Mouse (Mus musculus) ovary, postnatal 10 days (tissue): ENCODE results near the gene H2-T22.
A peak's percentile ranks its signal among the peaks of the same experiment; 100 is the strongest.
"Not testable (repeated sequence)": the region's sequence is repeated elsewhere in the genome, so short reads cannot be mapped to it uniquely, and the experiment has no call there.

Experiments
- DNase-seq: peaks from one replicate; pipeline ENCODE4 v3.0.0; 2022; ENCODE audit warnings: low spot score

Gene H2-T22

DNA sequence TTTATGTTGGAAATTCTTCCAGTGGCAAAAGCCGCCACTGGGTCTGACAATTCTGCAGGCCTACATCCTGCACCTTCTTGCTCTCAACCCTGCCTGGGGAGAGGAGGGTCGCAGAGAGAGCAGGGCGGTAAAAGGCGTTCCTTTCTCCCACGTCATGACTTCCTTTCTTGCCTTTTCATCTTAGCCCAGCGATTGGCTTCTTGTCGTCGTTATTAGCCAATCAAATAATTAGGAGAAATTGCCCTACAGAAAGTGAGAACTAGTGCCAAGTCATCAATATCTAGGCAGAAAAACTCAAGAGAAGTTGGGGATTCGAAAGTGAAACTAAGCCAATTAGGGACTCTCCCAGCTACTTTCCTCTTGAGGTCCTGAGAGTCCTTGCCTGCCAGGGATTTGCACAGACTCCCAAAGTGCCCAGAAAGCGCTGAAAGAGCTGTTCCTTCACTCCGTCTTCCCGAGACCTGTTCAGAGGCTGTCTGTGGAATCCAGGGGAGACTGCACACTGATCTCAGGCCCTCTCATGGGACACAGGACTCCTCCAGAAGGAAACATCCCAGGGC is at the start of gene H2-T22, which contains the start of gene Gm6034:
TSS of gene H2-T22 (minus strand) at position 138 of the 560 bp plus-strand sequence.
TSS of gene Gm6034 (plus strand) at position 352 of the 560 bp plus-strand sequence.
- not testable (repeated sequence) for DNase-seq

DNA sequence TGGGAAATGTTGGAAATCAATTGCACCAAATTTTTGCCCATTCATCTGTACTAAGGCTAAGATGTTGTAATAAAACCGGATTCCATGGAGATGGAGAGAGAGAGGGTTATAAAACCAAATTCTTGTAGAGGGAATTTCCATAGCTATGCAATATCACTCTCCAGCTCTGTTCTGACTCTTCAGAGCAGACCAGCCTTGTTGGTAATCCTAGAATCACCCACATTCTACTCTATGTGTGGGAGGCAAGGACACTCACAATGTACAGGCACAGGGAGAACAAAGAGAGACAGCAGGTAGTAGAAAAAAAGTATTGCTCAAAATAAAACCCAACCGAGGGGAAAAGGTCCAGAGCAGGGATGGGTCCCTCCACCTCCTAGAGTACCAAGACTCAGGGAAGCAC is 49.4 kb upstream of the H2-T22 start:
- DNase-seq: not testable (repeated sequence)

DNA sequence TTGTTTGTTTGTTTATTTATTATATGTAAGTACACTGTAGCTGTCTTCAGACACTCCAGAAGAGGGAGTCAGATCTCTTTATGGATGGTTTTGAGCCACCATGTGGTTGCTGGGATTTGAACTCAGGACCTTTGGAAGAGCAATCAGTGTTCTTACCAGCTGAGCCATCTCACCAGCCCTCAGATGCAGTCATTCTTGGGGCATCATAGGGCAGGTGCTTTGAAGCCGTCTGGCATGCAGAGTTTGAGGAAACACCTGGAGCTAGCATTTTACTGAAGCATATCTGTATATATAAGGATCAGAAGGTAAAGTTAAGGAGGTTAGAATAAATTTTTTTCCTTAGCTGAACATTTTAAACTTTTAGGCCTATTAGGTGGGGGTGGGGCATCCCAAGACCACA is 43.4 kb upstream of the H2-T22 start:
- DNase-seq: not testable (repeated sequence)

DNA sequence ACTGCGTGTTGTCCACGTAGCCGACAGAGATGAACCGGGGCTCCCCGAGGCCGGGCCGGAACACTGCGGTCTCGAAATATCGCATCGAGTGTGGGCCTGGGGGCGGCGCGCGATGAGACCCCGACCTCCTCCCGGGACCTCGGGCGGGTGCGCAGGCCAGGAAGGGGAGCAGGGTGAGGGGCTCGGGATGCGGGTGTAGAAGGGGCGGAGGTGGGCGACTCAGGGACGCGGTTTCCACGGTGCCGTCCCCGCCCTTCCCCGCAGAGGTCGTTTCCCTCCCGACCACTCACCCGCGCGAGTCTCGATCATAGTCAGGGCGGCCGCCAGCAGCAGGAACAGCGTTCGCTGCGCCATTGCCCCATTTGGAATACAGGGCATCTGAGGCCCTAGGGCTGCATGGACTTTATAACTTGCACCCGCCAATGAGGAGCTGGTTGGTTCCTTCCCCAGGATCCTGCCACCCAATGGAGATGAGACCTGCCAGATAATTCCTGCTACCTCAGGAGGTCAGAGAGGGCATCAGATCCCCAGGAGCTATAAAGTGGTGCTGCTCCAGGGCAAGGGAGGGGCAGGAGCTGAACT is 41.4 kb upstream of the H2-T22 start:
- no peak for DNase-seq

DNA sequence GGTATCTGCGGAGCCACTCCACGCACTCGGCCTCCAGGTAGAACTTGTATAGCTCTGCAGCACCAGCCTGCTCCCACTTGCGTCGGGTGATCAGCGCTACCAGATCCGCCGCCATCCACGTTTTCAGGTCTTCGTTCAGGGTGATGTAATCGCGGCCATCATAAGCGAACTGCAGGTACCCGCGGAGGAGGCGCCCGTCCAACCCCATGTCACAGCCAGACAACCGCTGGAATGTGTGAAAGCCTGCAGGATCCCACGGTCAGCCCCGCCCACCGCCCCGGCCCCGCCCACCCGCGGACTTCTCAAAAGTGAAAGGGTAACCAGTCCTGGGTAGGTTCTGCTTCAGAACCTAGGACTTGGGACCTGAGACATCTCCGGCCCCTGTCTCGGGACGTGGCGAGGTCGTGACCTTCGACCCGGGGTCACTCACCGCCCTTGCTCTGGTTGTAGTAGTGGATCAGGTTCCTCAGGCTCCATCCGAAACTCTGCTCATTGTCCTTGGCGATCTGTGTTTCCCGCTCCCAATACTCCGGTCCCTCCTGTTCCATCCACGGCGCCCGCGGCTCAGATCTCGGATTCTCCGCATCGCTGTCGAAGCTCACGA is 40.8 kb upstream of the H2-T22 start:
- DNase-seq: no peak

DNA sequence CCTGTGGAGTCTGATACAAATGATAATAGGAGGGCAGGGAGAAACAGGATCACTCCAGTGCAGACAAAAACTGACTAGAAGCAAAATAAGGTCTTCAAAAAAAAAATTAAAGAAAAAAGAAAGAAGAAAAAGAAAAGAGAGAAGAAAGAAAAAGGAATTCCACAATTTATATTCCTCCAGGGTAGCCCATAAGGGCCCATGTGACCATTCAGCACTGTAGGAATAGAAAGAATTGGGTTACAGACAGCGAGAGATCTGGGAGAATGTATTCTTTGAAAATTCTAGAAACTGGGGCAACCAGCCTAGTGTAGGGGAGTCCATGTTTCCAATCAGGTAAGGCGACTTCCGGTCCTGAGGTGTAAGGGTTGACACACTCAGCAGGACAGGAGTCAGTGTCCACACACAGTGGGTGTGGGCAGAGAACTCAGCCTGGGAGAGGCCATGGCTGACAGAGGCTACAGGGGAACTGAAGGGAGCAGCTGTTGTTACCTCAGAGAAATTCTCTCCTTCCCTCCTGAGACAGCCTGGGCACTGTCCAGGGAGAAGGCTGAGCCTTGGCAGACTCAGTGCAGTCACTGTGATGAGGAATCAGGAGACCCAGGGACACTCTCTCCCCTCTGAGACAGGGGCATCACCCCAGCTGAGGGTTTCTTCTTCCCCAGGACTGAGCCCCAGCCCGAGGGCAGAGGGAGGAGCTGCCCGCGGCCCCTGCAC is 40.1 kb upstream of the H2-T22 start:
- DNase-seq: not testable (repeated sequence)

DNA sequence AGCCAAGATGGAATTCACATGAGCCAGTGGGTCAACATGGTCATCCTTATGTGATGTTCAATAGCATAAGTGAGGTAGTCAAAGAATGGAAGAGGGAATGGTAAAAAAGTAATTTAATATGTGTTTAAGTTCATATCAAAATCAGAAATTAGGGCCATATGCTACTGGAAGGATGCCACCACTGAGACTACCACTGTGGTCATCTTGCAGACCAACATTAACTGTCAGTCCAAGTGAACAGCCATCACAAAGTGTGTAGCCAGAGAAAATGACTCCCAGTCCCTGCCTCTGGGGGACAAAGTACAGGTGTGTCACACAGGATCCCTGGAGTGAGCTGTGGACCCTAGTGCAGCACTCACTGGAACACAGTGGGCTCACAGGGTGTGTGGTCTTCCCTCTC is 39.4 kb upstream of the H2-T22 start:
- not testable (repeated sequence) for DNase-seq

DNA sequence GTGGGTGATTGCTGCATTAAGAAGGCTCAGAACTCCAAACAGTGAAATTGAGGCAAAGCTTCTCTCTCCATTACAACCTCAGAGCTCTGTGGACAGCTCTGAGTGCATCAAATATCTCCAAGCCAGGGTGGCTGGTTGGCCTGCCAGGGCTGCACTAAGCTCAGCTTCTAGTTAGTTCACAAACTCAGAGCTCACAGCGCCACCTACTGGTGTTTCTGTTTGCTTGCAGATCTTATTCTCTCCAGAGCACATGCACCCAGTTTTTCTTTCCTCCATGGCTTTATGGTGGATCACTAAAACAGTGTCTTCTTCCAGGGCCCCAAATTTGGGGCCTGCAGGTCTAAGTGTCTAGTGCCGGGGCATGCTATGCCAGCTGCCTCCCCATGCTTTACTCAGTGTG is 18.3 kb upstream of the H2-T22 start:
- peak; percentile 60 for DNase-seq

DNA sequence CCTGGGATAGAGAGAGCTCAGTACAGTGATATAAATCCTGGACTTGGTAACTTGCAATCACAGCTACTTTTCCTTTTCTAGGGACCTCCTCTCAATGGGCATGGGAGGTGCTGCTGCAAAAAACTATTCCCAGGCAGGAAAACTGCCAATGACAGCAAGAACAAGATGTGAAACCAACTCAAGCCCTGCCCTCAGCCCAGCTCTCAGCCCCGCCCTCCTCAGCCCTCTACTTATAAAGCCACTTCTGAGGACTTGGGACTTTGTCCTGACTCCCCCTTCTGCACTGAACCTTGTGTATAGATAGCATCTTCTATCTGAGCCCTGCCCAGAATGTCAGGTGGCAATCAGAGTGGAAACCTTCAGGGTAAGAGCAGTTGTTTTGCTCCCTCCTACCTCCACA is 15.8 kb upstream of the H2-T22 start, which contains the start of gene Gm11127:
TSS of gene Gm11127 (minus strand) at position 10 of the 400 bp plus-strand sequence.
- DNase-seq: not testable (repeated sequence)

DNA sequence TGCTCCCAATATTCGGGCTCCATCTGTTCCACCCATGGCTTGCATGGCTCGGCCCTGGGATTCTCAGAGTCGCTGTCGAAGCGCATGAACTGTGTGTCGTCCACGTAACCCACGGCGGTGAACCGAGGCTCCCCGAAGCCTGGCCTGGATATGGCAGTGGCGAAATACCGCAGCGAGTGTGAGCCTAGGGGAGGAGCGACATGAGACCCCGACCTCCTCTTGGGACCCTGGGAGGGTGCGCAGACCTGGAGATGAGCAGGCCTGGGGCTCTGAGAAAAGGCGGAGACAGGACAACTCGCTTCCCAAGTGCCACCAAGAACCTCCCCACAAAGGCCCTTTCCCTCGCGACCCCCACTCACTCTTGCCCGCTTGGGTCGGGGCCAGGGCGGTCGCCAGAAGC is 15.4 kb upstream of the H2-T22 start:
- DNase-seq: not testable (repeated sequence)

DNA sequence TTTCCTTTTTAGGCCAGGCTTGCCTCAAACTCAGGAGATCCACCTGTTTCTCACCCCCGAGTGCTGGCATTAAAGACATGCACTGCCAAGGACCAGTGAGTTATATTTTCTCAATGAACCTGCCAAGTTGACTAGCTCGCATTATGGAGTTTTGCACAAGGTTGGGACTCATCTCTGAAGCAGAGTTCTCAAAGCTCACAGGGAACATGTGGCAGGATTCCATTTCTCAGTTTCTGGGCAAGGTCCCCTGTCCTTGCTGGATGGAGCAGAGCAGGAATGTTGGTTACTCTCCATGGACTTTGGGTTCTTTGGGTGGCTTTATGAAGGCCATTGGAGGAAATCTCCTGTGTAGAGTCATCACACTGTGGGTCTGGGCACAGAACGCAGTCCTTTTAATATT is 739 bp upstream of the H2-T22 start:
- DNase-seq: no peak

DNA sequence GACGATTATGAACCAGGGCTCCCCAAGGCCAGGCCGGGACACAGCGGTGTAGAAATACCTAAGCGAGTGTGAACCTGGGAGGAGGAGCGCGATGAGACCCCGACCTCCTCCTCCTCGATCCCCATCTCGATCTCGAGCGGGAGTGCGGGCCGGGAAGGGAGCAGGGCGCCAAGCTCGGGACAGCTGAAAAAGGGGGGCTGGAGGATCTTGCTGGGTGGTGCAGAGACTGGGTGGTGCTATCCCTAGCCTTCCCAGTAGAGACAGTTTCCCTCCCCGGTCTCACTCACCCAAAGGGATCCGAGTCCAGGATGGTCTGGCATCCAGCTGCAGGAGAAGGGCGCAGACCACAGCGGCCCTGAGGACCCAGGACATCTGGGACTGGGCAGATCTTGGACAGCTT is 492 bp downstream of the H2-T22 start:
- not testable (repeated sequence) for DNase-seq

DNA sequence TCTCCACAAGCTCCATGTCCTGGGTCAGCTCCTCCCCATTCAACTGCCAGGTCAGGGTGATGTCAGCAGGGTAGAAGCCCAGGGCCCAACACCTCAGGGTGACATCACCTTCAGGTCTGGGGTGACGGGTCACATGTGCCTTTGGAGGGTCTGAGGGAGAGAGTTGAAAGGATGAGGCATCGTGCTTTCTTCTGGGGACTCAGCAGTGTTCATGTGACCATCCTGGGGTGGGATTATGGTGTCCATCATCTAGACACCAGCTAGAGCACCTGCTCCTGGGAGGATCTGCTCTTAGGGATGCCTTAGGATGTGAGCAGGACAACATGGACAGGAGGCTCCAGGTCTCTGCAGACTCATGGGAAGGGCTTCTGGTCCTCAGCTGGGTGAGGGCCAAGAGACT is 1.9 kb downstream of the H2-T22 start:
- not testable (repeated sequence) for DNase-seq

DNA sequence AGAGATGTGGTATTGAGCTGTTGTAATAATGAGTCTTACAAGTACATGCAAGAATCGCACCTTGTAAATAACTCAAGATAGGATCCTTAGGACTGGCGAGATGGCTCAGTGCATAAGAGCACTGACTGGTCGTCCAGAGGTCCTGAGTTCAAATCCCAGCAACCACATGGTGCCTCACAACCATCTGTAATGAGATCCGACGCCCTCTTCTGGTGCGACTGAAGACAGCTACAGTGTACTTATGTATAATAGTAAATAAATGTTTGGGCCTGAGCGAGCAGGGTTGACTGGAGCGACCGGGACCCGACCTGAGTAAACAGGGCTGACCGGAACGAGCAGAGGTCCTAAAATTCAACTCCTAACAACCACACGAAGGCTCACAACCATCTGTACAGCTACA is 6.4 kb downstream of the H2-T22 start:
- not testable (repeated sequence) for DNase-seq

DNA sequence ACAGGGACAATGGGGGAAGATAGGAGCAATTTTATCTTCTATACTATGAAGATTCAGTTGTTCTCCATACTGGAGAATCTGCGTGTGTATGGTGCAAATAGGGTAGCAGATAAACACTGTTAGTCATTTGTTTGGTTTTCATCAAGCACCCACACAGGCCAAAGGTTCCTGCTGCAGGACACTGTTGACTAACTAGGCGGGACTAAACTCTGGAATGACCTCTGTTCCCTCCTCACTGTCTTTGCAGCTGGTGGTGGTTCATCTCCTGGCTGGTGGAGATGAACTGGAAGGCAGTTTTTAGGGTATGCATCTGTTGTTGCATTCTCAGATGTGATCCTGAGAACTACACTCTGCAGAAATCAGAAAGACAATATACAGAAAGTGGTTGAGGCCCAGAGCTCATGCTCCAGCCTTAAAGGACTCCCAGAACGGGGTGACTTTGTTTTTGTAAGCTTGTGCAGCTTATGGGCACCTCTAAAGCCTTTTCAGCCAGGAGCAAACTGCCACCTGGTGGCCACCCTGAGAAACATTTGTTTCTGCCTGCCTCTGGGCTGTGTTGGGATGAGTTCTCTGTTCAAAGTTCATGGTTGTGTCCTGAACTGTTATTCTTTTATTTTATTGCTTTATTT is 7.4 kb downstream of the H2-T22 start:
- DNase-seq: not testable (repeated sequence)

DNA sequence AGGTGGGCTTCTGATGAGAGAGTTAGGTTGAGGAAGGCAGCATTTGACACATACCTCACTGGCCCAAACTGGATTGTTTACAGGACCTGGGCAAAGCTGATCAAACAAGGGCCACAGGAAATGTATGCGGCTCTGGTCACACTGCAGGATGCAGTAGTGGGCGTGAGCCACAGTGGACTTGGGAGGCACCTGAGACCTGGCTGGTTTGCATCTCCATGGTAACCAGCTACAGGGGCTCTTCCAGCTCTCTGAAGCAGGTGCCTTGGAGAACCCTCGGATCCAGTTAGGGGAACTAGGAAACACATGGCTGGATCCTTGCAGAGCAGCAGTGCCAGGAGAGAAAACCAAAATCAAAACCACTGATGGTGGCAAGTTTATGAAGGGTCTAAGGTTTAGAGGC is 8.0 kb downstream of the H2-T22 start:
- not testable (repeated sequence) for DNase-seq

DNA sequence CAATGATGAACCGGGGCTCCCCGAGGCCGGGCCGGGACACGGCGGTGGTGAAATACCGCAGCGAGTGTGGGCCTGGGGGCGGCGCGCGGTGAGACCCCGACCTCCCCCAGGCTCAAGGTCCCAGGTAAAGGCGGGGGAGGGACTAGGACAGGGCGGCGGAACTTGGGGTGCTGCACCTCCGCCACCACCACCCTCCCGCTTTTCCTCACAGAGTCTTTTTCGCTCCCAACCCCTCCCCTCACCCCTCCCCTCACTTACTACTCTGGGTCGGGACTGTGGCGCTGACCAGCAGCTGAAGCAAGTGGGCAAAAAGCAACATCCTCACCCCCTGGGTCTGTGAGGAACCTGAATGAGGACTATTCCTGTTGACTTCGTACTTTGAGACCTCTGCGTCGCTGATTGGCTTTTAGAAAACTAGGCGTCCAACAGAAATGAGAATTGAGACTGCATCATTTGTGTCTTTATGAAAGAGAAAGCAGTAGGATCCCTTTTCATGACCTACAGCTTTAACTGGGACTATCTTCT is 10.1 kb downstream of the H2-T22 start, which contains the start of gene H2-T23:
TSS of gene H2-T23 (minus strand) at position 505 of the 525 bp plus-strand sequence.
- peak; percentile 22 for DNase-seq

DNA sequence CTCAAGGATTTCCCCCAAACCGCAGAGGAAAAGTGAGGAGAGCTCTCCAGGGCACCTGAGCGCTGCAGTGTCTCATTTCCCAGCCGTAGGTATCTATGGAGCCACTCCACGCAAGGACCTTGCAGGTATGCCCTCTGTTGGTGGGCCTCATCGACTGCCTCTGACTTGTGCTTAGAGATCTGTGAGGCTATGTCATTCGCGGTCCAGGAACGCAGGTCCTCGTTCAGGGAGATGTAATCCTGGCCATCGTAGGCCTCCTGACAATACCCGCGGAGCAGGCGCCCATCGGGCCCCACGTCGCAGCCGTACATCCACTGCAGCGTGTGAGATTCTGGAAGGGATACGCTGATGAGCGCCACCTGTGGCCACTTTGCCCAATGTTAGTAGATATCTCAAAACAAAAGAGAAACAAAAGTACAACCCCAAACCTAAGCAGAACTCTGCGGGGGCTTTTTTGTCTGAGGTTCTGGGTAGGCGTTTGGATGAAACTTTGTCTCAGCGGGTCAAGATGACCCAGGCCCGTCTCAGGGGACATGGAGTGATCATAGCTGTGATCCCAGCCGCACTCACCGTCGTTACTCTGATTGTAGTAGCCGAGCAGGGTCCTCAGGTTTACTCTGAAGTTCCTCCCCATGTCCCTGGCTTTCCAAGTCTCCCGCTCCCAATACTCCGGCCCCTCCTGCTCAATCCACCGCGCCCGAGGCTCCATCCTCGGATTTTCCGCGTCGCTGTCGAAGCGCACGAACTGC is 10.8 kb downstream of the H2-T22 start:
- DNase-seq: peak; percentile 21

DNA sequence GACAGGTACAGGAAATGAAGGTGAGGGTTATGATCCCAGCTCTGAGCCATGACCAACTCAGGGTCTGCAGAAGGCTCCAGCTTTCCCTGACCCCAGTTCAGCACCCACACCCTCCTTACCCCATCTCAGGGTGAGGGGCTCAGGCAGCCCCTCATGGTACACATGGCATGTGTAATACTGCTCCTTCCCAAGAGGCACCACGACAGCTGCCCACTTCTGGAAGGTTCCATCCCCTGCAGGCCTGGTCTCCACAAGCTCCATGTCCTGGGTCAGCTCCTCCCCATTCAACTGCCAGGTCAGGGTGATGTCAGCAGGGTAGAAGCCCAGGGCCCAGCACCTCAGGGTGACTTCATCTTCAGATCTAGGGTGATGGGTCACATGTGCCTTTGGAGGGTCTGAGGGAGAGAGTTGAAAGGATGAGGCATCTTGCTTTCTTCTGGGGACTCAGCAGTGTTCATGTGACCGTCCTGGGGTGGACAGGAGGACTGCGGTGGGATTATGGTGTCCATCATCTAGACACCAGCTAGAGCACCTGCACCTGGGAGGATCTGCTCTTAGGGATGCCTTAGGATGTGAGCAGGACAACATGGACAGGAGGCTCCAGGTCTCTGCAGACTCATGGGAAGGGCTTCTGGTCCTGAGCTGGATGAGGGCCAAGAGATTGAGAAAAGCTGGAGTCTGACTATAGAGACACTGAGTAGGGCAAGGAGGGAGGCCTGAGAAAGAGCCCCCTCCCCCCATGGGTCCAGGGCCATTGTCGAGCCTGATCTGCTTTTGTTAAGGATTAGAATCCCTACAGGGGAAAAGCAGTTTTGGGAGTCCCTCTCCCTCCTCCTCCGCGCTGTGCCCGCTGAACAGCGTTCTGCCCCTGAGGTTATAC is 11.6 kb downstream of the H2-T22 start:
- DNase-seq: not testable (repeated sequence)

DNA sequence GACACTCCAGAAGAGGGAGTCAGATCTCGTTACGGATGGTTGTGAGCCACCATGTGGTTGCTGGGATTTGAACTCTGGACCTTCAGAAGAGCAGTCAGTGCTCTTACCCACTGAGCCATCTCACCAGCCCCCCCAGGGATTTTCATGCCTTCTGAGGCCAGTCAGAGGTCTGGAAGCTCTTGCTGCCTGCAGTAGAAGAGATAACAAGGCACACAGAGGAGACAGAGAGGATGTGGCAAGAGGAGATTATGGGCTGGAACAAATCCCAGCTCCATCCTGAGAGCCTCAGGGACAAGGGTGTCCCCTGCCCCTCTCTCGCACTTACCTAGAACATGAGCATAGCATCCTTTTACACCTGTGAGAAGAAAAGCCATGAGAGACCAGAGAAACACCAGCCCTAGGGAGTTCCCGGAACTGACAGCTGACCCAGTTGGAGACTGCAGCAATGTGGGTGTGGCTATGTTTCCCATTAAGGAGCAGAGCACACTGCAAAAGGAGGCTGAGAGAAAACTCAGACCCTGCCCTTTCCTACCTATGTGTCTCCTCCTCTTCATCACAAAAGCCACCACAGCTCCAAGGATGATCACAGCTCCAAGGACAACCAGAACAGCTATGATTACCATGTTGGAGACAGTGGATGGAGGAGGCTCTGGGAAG is 12.4 kb downstream of the H2-T22 start:
- DNase-seq: not testable (repeated sequence)
